Mouse (Mus musculus) CH12F3 (cell line): ENCODE measurements around the gene Pla2g4a.

Experiments used
- in situ Hi-C: fragments of 300-500 bp; cut with MboI; formaldehyde crosslinking; loops from 2 replicates; pipeline ENCODE4 v1.14.3; 2020; ENCODE audit warnings: low sequenced_read_pairs

The Pla2g4a gene

DNA sequence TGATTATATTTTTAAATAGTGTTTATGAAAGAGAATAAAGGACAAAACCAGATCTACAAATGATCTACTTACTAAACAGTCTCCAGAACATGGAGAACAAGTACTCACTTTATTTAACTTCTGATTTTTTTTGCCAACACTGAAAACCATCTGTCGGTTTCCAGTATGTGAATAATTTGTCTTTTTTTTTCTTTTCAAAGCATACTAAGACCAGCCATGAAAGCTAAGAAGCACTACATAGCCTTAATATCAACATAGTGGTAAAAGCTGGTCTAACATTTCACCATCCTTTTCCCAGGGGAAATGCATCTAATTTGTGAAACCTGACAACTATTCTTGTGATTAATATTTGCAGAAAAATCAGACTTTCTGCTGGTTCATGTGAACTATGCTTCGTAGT is 99.5 kb downstream of the Pla2g4a start:
- in situ Hi-C loops: no loop called here

DNA sequence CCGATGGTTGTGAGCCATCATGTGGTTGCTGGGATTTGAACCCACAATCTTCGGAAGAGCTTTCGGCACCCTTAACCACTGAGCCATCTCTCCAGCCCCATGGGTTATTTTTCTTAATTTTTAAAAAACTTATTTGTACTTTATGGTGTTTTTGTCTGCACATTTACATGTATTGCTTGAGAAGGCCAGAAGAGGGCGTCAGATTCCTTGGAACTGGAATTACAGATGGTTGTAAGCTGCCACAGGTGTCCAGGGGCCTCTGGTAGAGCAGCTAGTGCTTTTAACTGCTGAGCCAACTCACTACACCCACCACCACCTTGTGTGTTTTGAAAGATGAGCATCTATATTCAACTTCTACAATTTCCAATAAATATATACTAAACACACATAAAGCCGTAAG is 102.4 kb downstream of the Pla2g4a start:
- in situ Hi-C loops: no loop called here

DNA sequence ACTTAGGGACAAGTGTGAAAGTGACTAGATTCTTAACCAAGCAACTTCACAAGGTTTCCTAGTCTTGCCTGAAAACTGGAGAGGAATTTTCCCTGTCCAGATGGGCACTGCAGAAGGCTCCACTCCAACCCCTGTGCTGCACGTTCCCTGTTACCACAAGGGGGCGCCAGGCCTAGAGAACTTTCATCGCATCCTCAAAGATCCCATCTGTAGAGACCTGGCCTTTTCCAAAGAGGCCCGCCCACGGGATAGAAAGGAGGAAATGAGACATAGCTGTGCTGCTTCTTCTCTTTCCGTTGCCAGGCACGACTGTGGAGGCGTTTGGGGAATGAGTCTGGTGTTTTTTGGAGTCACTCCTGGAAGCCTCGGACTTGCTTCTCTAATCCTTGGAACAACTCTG is 104.4 kb downstream of the Pla2g4a start:
- in situ Hi-C loops: no loop called here

DNA sequence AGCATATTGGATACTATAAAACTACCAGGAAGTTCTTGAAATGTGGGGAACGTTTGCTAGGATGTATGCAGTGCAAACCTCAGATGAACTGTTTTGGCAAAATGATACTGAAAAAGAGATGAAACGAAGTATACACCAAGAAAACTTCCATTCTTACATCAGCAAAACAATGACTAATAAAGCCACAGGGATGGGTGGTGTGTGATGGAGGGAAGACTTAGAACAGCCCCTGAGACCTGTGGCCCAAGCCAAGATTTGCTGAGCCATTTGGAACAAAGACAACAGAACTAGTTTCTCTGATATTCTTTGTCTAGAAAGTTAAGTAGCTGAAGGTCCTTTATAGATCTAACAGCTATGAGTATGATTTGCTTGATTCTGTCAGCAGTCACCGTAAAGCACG is 105.5 kb downstream of the Pla2g4a start:
- in situ Hi-C loops: no loop called here

DNA sequence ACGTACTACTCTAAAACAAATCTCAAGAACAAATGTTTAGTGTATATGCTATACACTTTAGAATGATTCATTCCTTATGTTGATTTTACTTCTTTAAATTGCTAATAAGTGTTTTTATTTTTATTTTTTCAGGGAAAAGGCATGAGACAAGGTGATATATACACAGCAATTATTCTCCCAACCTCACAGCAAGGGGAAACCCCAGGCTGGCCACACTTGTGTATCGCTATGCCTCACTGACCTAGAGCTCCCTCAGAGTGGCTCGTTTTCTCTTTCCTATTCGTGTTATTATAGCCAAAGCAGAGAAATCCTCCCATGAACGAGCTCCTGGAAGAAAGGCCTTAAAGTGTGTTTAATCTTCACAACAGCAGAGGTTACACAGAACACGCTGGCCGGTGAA is 106.2 kb downstream of the Pla2g4a start:
- in situ Hi-C loops: no loop called here

DNA sequence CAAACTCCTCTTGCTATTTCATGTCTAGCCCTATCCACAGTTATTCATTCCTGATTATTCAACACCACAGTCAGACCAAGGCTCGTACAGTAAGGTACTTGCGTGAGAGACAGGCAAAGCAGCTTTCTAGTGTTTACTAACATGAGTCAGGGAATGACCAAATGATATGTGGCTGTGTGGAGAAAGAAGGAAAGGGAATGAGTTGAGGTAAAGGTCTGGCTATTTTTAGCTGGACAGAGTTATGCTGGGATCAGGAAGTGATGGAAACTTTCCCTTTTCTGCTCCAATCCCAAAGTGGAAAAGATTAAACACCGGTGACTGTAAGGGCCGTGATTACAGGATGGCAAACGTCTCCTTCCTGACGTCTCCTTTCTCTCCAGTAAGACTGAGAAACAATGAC is 114.4 kb downstream of the Pla2g4a start:
- in situ Hi-C loops: loop anchor here (25.0 kb wide), 1 partner anchor 416 kb away; no protein-coding TSS in a partner anchor

DNA sequence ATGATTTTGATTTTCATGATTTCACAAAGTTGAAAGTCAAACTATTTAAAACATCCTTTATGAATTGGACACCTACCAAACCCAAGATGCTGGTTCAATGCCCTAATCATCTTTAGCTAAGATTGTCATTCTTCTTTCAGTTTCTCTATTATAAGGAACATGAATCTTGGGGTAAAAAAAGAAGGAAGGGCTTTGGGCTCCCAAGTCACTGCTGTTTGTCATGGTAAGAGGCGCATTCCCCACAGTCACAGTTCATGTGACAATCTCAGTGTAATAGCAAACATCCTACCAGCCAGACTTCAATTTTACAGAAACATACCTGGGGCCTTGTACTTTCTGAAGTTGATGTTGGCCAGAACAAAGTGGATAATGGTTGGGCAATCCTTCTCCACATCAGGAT is 119.2 kb downstream of the Pla2g4a start:
- in situ Hi-C loops: loop anchor here (25.0 kb wide), 1 partner anchor 420 kb away; no protein-coding TSS in a partner anchor

DNA sequence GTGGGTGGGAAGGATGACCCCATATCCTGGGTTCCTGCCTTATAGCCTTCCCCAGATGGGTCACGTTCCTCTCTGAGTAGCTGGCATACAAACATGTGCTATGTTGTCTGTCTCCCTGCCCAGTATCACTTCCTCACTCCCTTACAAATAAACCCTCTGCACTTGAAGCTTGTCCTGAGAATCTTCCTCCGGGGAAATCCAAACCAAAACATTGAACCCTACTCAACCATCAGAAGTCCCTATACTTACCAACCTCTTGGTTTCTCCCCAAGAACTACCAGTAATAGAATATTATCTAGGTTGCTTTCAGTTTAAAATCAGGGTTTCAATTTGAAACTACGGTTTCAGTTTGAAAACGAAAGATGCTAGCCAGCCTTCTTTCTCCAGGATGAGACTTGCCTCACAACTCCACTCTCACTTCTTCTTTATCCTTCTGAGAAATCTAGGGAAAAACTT is 120.1 kb downstream of the Pla2g4a start:
- in situ Hi-C loops: loop anchor here (25.0 kb wide), 1 partner anchor 421 kb away; no protein-coding TSS in a partner anchor

DNA sequence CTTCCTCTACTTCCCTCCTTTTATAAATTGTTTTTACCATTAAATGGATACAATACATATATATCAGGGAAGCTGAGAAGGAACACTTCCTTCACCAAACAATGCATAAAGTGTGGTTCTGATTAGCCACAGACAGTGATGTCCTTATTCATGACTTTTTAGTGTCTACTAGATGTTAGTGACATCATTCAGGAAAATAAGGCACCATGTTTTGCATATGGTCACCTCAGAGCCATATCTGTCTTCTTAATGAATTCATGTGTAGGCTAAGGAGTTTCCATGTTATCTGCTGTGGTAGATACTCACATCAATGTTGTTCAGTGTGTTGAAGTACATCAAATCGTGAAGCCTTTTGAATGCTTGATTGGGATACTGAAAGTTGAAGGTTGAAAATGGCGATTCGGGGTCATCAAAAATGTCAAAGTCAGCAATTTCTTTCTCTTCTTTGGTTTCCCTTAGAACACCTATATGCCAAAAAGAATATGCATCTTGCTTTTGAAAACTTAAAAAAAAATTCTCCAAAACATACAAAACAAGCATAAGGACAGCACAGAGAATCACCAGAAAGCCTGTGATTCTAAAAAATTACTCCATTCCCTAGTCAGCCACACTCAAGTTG is 120.7 kb downstream of the Pla2g4a start:
- in situ Hi-C loops: loop anchor here (25.0 kb wide), 1 partner anchor 422 kb away; no protein-coding TSS in a partner anchor

DNA sequence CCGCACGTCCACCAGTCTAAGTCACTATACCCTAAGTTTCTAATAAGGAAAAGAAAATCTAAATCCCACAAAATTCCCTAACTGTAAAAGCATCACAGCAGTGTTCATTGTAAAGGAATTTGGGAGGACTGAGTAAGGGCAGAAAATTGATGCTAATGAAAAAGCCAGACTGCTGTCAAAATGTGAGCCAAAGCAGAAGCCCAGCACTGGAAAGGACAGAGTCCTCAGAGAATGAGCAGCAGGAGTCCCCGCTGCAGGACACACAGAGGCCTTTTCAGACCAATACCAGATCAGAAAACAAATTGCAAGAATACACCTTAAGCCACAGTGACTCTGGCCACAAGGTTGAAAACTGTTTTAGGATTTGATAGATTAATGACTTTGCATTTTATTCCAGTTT is 124.6 kb downstream of the Pla2g4a start:
- in situ Hi-C loops: loop anchor here (25.0 kb wide), 1 partner anchor 426 kb away; no protein-coding TSS in a partner anchor

DNA sequence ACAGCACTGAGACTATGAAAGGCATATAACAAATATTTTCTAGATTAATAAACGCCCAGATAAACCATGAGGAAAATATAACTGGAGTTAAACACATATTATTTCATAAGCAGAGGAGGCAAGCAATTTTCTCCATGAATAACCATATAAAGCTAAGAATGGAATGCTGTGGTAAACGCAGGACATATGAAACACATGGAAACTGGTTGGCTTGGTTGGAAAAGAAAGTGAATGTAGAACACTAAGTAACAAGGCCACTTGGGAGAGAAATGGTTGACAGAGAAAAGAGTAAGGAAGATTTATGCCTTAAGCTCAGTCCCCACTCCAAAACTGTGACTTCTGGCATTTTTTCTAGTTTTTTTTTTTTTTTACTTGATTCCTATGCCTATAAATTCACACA is 127.2 kb downstream of the Pla2g4a start:
- in situ Hi-C loops: loop anchor here (25.0 kb wide), 1 partner anchor 428 kb away; no protein-coding TSS in a partner anchor

DNA sequence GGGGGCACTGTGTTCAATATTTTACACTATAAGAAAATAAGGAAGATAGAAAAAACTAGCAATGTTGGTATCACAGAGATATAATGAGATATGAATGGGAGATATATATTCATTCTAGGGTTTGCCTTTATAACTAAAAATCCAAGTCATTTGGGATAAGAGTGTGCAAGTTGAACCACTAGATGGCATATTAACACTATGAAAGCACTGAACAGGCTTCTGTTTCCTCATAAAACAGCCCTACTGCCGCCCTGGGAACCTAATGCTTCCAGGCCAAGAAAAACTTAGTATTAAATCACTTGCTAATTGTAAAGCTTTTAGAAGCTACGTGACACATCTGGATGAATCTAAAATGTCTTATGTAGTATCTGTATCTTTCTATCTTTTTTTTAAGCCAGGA is 128.1 kb downstream of the Pla2g4a start:
- in situ Hi-C loops: loop anchor here (25.0 kb wide), 1 partner anchor 429 kb away; no protein-coding TSS in a partner anchor

DNA sequence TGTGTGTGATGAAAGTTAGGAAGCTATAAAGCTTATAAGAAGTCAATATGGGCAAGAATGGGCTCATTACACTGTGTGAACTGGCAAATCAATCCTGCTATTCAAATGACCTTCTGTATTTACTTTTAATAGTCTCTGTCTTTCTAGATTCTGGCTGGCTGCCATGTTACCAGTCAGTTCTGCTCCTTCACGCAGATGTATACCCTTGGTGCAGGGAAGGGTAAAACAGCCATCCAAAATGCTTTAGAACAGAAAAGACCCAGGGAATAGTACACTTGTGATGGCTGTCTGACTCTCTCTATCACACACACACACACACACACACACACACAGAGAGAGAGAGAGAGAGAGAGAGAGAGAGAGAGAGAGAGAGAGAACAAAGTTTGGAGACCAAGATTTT is 128.6 kb downstream of the Pla2g4a start:
- in situ Hi-C loops: loop anchor here (25.0 kb wide), 1 partner anchor 430 kb away; no protein-coding TSS in a partner anchor

DNA sequence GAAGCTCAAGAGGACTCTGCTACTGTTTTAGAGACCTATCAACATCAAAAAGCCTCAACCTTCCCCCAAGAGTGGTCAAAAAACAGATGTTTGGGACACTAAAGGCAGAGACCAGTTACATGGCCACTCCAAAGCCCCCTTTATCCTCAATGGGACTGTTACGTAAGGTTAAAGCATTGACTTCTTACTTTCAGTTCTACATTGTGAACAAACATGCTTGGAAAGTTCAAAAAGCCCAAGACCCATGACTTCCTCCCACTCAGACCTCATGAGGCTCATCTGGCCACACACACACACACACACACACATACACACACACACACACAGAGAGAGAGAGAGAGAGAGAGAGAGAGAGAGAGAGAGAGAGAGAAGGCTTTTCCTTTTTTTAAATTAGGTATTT is 130.0 kb downstream of the Pla2g4a start:
- in situ Hi-C loops: loop anchor here (25.0 kb wide), 1 partner anchor 431 kb away; no protein-coding TSS in a partner anchor

DNA sequence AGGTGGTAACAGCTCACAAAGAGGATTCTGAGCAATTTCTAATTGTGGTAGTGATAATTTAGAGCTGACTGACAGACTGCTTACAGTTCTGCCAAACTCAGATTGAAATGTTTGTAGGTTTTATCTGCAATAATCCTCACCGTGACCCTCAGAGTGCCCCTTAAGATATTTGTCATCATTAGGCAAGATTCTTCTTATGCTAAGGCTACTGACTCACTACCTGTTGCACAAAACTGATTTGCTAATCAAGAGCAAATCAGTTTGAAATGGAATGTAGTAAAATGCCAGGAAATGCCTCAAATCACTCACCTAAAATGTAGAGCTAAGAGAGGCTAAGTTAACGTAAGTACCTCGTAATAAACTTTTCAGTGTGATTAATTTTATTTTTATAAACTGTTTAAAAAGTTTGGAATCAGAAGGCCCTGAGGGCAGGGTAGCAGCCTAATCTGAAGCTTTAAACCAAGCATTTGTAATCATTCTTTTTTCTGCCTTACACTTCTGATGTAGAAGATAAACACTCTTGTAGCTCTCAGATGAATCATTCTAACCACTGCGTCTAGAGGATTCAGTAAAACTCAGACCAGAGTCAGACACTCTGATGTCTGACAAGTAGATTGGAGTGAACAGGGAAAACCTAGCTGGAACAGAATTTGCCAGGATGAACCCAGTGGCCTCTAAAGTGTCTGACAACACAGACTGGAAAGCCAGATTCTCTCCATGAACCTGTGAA is 147.3 kb downstream of the Pla2g4a start:
- in situ Hi-C loops: no loop called here

DNA sequence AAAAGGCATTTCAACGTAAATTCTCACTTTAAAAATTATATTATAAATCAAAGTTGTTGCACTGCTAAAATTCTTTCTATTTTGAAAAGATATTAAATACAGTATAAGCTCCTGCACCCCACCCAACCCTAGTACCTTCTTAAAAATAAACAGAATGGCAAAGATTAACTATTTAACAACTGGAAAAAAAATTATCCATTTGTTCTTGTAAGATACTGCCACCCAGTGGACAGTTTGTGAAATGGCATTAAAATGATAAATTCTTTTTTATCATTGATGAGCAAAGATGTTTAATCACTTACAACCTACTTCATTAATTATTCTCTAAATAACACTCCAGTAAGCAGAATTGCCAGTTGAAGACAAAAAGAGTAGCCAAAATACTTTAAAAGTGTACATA is 151.6 kb downstream of the Pla2g4a start:
- in situ Hi-C loops: no loop called here
